Mouse (Mus musculus) heart, adult 18-20 months (tissue): ENCODE results near the gene Myof. TPM values are rescaled to one million over a fixed set of nuclear protein-coding genes. Genes with fewer than 3 reads are reported as not detected.

ENCODE experiments used
- DNase-seq, 2 experiments: peaks; one replicate each; pipeline ENCODE4 v3.0.0; 2021 to 2022; ENCODE audit warnings: mixed read lengths in 1 of 2
- total RNA-seq, 2 experiments: library from RNA; stranded (reverse); gene quantifications; 2 replicates each; pipeline ENCODE4 v1.2.3; 2021

Myof gene
- total RNA-seq, 2 experiments from 2014 or later, result 5.6 to 13.0 TPM

GRCm38 (mm10) chr19:38042261-38042722 is 1.1 kb downstream of the Myof start:
- DNase-seq, result peak; percentile 43 to 51

- peak; percentile 38 to 60 for DNase-seq
These were observed 5.1 kb downstream of the Myof start for GRCm38 (mm10) chr19:38038267-38038666.

GRCm38 (mm10) chr19:38035766-38036165 is 7.6 kb downstream of the Myof start:
- DNase-seq, result no peak

GRCm38 (mm10) chr19:38034696-38035095 is 8.7 kb downstream of the Myof start:
- no peak for DNase-seq

GRCm38 (mm10) chr19:38033735-38034057 is 9.7 kb downstream of the Myof start:
- DNase-seq, result no peak

GRCm38 (mm10) chr19:38032993-38033734 is 10.2 kb downstream of the Myof start:
- no peak for DNase-seq

GRCm38 (mm10) chr19:38031144-38031543 is 12.2 kb downstream of the Myof start:
- DNase-seq, result no peak

GRCm38 (mm10) chr19:38030673-38031137 is 12.7 kb downstream of the Myof start:
- DNase-seq, result peak; percentile 77 to 78

- no peak for DNase-seq
These were observed 13.5 kb downstream of the Myof start for GRCm38 (mm10) chr19:38029871-38030270.

- DNase-seq, result peak in 1 of 2 experiments; percentile 36
These were observed 14.1 kb downstream of the Myof start for GRCm38 (mm10) chr19:38029292-38029691.

- DNase-seq, result peak; percentile 55 to 57
These were observed 15.4 kb downstream of the Myof start for GRCm38 (mm10) chr19:38027881-38028521.

- no peak for DNase-seq
These were observed 16.0 kb downstream of the Myof start for GRCm38 (mm10) chr19:38027389-38027788.

- DNase-seq, result peak in 1 of 2 experiments; percentile 29
These were observed 17.2 kb downstream of the Myof start for GRCm38 (mm10) chr19:38026211-38026624.

- DNase-seq, result peak; percentile 51 to 80
These were observed 17.9 kb downstream of the Myof start for GRCm38 (mm10) chr19:38025254-38026041.

- no peak for DNase-seq
These were observed 19.8 kb downstream of the Myof start for GRCm38 (mm10) chr19:38023603-38024002.

- DNase-seq, result no peak
These were observed 20.7 kb downstream of the Myof start for GRCm38 (mm10) chr19:38022710-38023109.

- DNase-seq, result no peak
These were observed 27.5 kb downstream of the Myof start for GRCm38 (mm10) chr19:38015873-38016254.

- peak; percentile 63 to 90 for DNase-seq
These were observed 28.1 kb downstream of the Myof start for GRCm38 (mm10) chr19:38015180-38015872.

- DNase-seq, result no peak
These were observed 28.9 kb downstream of the Myof start for GRCm38 (mm10) chr19:38014443-38014842.

- no peak for DNase-seq
These were observed 32.0 kb downstream of the Myof start for GRCm38 (mm10) chr19:38011379-38011778.

- DNase-seq, result peak in 1 of 2 experiments; percentile 46
These were observed 38.5 kb downstream of the Myof start for GRCm38 (mm10) chr19:38004809-38005380.
